Mouse (Mus musculus) urinary bladder, postnatal 4 days (tissue): ENCODE results near the gene Prickle4.
"Not testable (repeated sequence)": the region's sequence is repeated elsewhere in the genome, so short reads cannot be mapped to it uniquely, and the experiment has no call there.

ENCODE experiments used
- DNase-seq, 2 experiments: peaks; one replicate each; pipeline ENCODE4 v3.0.0; 2021 to 2022; ENCODE audit warnings: low spot score in 2 of 2

The Prickle4 gene

GRCm38 (mm10) chr17:47669166-47669565 lies 25.4 kb downstream of the Prickle4 start:
- DNase-seq, result no peak

- DNase-seq, result no peak
Measured at GRCm38 (mm10) chr17:47664474-47664873, 30.1 kb downstream of the Prickle4 start.

DNA sequence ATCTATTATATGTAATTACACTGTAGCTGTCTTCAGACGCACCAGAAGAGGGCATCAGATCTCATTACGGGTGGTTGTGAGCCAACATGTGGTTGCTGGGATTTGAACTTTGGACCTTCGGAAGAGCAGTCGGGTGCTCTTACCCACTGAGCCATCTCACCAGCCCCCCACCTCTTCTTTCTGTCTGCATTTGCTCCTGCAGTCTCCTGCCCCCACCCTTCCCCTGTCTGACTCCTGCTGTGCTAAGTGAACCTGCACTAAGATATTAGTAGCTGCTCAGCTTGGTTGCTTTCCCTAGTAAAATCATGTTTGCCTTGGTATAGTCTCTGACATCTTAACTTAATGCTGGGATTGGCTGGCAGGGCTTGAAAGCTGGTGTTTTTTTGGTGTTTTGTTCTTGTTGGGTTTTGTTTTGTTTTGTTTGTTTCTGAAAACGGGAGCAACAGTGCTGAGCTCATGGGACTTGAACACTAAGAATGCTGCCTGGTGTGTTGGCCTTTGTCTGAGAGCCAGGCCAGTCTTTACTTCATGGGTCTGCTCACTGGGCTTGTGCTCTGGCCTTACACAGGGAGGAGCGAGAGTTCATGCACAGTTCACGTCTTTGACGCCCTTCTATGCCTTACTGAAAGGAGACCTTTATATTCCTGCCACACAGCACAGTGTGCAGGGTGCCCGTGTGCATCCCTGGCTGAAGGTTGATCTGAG lies 31.4 kb downstream of the Prickle4 start:
- DNase-seq, result no peak

DNA sequence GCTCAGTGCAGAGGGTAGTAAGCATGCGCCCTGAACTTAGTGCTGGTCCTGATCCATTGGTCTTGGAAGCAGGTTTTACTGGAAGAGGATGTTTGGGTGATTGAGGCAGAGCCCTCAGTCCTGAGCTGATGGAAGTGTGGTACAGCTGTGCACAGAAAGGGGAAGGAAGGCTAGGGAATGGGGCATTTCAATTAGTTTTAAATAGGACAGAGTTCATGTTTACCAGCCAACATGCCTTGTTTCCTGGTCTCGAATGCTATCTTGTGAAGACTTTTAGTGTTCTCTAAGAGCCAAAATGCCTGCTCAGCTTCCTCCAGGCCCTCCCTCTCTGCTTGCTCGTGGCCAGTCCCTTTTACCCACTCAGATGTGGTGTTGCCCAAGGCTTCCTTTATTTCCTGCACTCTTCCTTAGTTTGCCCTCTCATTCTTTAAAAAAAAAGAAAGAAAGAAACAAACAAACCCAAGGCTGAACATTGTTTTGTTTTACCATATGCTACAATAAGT lies 35.7 kb downstream of the Prickle4 start:
- DNase-seq, result no peak

GRCm38 (mm10) chr17:47657901-47658300 lies 36.6 kb downstream of the Prickle4 start:
- no peak for DNase-seq

DNA sequence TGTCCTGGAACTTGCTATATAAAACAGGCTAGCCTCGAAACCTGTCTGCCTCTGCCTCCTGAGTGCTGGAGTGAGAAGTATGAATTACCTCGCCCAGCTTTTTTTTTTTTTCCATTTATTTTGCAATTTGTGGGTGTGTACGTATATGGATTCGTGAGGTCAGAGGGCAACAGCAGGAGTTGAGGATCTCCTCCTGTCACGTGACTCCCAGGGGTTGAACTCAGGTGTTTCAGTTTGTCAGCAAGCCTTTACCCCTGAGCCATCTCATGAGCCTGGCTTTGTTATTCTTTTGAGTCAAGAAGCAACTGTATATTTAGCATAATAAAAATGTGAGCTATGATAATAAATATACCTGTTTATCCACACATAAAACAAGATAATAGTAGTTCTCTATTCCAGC lies 38.8 kb downstream of the Prickle4 start:
- no peak for DNase-seq

DNA sequence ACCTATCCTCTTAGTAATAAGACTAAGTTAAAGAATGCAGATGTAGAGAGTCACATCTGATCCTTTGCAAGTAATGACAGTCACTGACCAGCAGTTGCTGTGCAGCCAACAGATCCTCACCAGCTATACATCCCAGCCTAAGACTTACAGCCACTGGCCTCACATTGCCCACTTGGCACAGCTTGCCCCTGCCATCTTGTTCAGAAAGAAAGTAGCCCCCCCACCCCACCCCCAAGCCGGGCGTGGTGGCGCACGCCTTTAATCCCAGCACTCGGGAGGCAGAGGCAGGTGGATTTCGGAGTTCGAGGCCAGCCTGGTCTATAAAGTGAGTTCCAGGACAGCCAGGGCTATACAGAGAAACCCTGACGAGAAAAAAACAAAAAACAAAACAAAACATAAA lies 40.2 kb downstream of the Prickle4 start:
- not testable (repeated sequence) for DNase-seq

DNA sequence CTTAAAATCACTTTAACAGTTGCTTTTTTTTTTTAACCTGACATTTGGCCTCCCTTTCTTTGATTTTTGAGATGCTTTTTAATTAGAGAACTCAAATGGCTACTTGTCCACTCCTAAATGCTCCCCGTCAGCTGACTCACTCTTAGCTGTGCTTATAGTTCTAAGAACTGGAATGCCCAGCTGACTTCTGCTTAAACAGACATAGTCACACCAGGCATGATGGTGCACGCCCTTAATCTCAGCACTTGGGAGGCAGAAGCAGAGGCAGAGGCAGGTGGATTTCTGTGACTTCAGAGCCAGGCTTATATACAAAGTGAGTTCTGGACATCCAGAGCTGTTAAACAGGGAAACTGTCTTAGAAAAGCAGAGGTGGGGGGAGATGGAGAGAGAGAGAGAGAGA lies 42.6 kb downstream of the Prickle4 start:
- no peak for DNase-seq

DNA sequence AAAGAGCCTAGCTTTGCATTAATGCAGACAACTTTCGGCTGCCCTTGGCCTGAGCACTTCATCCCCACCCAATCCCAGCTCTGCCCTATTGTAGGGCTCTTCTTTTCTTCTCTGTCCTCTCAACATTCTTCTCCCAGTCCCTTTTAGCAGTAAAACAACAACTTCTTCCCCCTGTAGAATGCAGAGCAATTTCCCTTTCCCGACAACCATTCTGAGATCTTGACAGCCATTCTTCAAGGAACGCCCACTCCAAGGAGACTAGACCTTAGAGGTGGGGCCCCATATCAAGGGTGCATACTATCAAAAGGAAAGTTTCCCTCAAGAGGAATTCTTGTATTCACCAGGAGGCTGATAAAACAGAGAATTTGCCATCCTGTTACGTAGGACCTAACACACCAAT lies 45.6 kb downstream of the Prickle4 start:
- no peak for DNase-seq

DNA sequence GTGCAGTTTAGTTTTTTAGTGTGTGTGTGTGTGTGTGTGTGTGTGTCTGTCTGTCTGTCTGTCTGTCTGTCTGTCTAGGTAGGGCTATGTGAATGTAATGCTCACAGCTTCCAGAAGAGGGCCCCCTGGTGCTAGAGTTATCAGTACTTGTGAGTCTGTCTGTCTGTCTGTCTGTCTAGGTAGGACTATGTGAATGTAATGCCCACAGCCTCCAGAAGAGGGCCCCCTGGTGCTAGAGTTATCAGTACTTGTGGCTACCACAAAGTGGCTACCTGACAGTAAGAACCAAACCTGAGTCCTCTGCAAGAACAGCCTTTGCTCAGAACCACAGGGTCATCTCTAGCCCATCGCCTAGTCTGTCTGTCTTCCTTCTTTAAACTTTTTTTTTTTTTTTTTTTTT lies 47.9 kb downstream of the Prickle4 start:
- peak in 1 of 2 experiments; percentile 22 for DNase-seq

DNA sequence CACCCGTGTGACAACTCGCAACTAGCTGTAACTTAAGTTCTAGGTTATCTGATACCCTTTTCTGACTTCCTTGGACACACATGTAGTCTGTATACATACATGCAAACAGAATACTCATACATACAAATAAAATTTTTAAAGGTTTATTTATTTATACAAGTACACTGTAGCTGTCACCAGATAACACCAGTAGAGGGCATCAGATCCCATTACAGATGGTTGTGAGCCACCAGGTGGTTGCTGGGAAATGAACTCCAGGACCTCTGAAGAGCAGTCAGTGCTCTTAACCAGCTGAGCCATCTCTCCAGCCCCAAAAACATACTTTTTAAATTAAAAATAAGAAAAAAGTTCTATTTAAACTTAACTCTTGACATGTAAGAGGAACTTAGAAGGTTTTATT lies 51.5 kb downstream of the Prickle4 start:
- DNase-seq, result no peak
